Mouse (Mus musculus) C2C12 (cell line): ENCODE measurements at regions not wholly inside any gene's neighbourhood (a gene's known extent, or its start where the extent isn't known, plus 50 kb on each side); places are given as distances from the start of the nearest gene placed in this dataset.

Experiments
- H3K27me3 ChIP-seq: one replicate; pipeline ENCODE4 v1.6.1; 2011; ENCODE audit not compliant: control insufficient read depth, insufficient read depth, insufficient read length
- H3K36me3 ChIP-seq: one replicate; pipeline ENCODE4 v1.6.1; 2011; ENCODE audit not compliant: control insufficient read depth, insufficient read depth
- H3K4me3 ChIP-seq: one replicate; pipeline ENCODE4 v1.5.1; 2011; ENCODE audit warnings: mild to moderate bottlenecking, control low read depth; ENCODE audit not compliant: poor library complexity, insufficient read depth, severe bottlenecking
- H3K79me2 ChIP-seq: one replicate; pipeline ENCODE4 v1.6.1; 2011; ENCODE audit not compliant: control insufficient read depth, insufficient read depth
- H3K79me3 ChIP-seq: one replicate; pipeline ENCODE4 v1.6.1; 2011; ENCODE audit warnings: low read depth, control low read depth
- H3ac ChIP-seq: one replicate; pipeline ENCODE3; 2011; ENCODE audit warnings: low read depth; ENCODE audit not compliant: control insufficient read depth, insufficient read length
- CEBPB ChIP-seq: IDR thresholded peaks from one replicate; pipeline ENCODE4 v1.6.1; 2011; ENCODE audit warnings: low read depth, mild to moderate bottlenecking, control low read depth, moderate library complexity
- CTCF ChIP-seq: IDR thresholded peaks from one replicate; pipeline ENCODE4 v1.5.1; 2011; ENCODE audit not compliant: control insufficient read depth, insufficient read depth, insufficient read length
- FOSL1 ChIP-seq: IDR thresholded peaks from one replicate; pipeline ENCODE4 v1.8.0; 2011; ENCODE audit warnings: mild to moderate bottlenecking, low read length; ENCODE audit not compliant: poor library complexity, insufficient read depth, severe bottlenecking
- MAX ChIP-seq: IDR thresholded peaks from one replicate; pipeline ENCODE4 v1.6.1; 2011; ENCODE audit warnings: mild to moderate bottlenecking, control low read depth
- MYOD1 ChIP-seq: IDR thresholded peaks from one replicate; pipeline ENCODE4 v1.6.1; 2011; ENCODE audit warnings: low read depth; ENCODE audit not compliant: control insufficient read depth, insufficient read length
- MYOG ChIP-seq: IDR thresholded peaks from one replicate; pipeline ENCODE4 v1.6.1; 2011; ENCODE audit not compliant: control insufficient read depth, insufficient read length; ENCODE audit errors: extremely low read depth
- USF1 ChIP-seq: IDR thresholded peaks from one replicate; pipeline ENCODE4 v1.6.1; 2011; ENCODE audit warnings: low read depth, mild to moderate bottlenecking, control low read depth, moderate library complexity

- no peaks in the 10 kb centered on the region for H3K27me3 ChIP-seq
- H3K79me3 ChIP-seq, result no peaks in the 10 kb centered on the region
- no peak overlapping the region for H3K4me3 ChIP-seq
- no peaks in the 10 kb centered on the region for H3K79me2 ChIP-seq
- no peak overlapping the region for H3ac ChIP-seq
- no peak for TF ChIP-seq FOSL1
- no peak for TF ChIP-seq USF1
- no peak for TF ChIP-seq MYOG
- TF ChIP-seq CTCF, result no peak
- no peak for TF ChIP-seq MAX
- no peak for TF ChIP-seq MYOD1
- TF ChIP-seq CEBPB, result no peak
- no peaks in the 10 kb centered on the region for H3K36me3 ChIP-seq
Measured at GRCm38 (mm10) chr9:61530263-61531045, 158.3 kb downstream of the Tle3 start.

- H3K4me3 ChIP-seq, result no peak overlapping the region
- TF ChIP-seq MYOD1, result no peak
- TF ChIP-seq FOSL1, result no peak
- no peak for TF ChIP-seq CTCF
- no peak for TF ChIP-seq USF1
- TF ChIP-seq MYOG, result no peak
- TF ChIP-seq CEBPB, result no peak
- no peak for TF ChIP-seq MAX
Measured at GRCm38 (mm10) chr9:61528286-61528865, 156.2 kb downstream of the Tle3 start.

GRCm38 (mm10) chr9:61527491-61528056 is 155.4 kb downstream of the Tle3 start:
- H3ac ChIP-seq, result no peak overlapping the region
- no peaks in the 10 kb centered on the region for H3K79me2 ChIP-seq
- TF ChIP-seq MYOD1, result no peak
- no peak for TF ChIP-seq CTCF
- TF ChIP-seq MAX, result no peak
- TF ChIP-seq USF1, result no peak
- TF ChIP-seq CEBPB, result no peak
- TF ChIP-seq FOSL1, result no peak
- no peak for TF ChIP-seq MYOG
- H3K4me3 ChIP-seq, result no peak overlapping the region
- H3K27me3 ChIP-seq, result no peaks in the 10 kb centered on the region
- no peaks in the 10 kb centered on the region for H3K36me3 ChIP-seq
- H3K79me3 ChIP-seq, result no peaks in the 10 kb centered on the region

More at GRCm38 (mm10) chr9:61528286-61528865, 156.2 kb downstream of the Tle3 start:
- no peaks in the 10 kb centered on the region for H3K79me3 ChIP-seq
- H3K79me2 ChIP-seq, result no peaks in the 10 kb centered on the region
- H3K27me3 ChIP-seq, result no peaks in the 10 kb centered on the region
- H3ac ChIP-seq, result no peak overlapping the region
- H3K36me3 ChIP-seq, result no peaks in the 10 kb centered on the region

GRCm38 (mm10) chr9:61520136-61520535 is 148.0 kb downstream of the Tle3 start:
- Histone ChIP-seq H3K36me3 (no peaks in the 10 kb centered on the region), H3K27me3 (no peaks in the 10 kb centered on the region), H3K4me3 (no peak overlapping the region), H3K79me2 (no peaks in the 10 kb centered on the region), H3K79me3 (no peaks in the 10 kb centered on the region), H3ac (no peak overlapping the region)
- TF ChIP-seq USF1 (no peak), MYOD1 (no peak), FOSL1 (no peak), MAX (no peak), CEBPB (no peak), MYOG (no peak), CTCF (no peak)

GRCm38 (mm10) chr9:61517906-61518305 is 145.7 kb downstream of the Tle3 start:
- Histone ChIP-seq H3K27me3 (peaks cover 4% of the 10 kb centered on the region), H3K4me3 (no peak overlapping the region), H3K79me2 (no peaks in the 10 kb centered on the region), H3ac (no peak overlapping the region), H3K79me3 (no peaks in the 10 kb centered on the region), H3K36me3 (no peaks in the 10 kb centered on the region)
- TF ChIP-seq CEBPB (no peak), CTCF (no peak), MAX (no peak), MYOD1 (no peak), FOSL1 (no peak), MYOG (no peak), USF1 (no peak)

- Histone ChIP-seq H3ac (no peak overlapping the region), H3K79me2 (no peaks in the 10 kb centered on the region), H3K36me3 (no peaks in the 10 kb centered on the region), H3K79me3 (no peaks in the 10 kb centered on the region), H3K4me3 (no peak overlapping the region), H3K27me3 (peaks cover 12% of the 10 kb centered on the region)
- TF ChIP-seq USF1, result no peak
- TF ChIP-seq MAX, result no peak
- no peak for TF ChIP-seq MYOG
- TF ChIP-seq CEBPB, result no peak
- TF ChIP-seq CTCF, result no peak
- TF ChIP-seq FOSL1, result no peak
- no peak for TF ChIP-seq MYOD1
Measured at GRCm38 (mm10) chr9:61511436-61511835, 139.3 kb downstream of the Tle3 start.
